Mouse (Mus musculus): Measurements from ENCODE around the gene Upk3bl.

The Upk3bl gene

DNA sequence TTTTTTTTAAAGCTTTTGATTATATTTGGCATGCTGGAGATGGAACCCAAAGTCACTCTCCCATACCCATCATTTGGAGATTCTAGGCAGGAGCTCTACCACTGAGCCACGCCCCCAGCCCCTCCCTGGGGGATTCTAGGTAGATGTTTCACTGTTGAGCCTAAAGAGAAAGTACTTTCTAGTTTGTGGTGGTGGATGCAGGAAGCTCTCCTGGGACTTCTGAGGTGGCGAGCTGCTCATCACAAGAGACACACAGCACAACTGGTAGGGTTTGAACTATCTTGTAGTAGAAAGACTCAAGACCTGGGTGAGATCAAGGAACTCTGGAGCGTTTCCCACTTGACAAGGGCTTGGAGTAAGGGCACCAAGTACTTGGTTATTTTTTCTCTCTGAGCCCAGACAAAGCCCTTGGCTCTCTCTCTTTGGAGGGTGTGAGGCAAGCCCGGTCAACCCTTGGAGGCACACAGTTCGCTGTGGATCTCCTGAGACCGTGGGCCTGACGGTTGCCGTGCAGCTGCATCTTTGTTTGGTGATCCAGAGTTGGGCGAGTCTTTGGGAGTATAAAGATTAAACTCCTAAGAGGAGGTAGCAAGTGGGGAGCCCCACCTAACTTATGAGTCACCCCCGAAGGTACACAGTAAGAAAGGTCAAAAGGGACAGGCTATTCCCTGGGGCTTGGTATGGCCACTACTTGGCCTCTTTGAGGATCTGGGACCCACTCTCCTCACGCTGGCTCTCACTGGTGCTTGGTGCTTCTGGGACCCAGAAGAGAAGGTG, at the start of gene Upk3bl:
TSS of gene Upk3bl (plus strand) at position 192 of the 777 bp plus-strand sequence.
- no peak for DNase-seq (ENCODE audit: low spot score in 2 of 2)

DNA sequence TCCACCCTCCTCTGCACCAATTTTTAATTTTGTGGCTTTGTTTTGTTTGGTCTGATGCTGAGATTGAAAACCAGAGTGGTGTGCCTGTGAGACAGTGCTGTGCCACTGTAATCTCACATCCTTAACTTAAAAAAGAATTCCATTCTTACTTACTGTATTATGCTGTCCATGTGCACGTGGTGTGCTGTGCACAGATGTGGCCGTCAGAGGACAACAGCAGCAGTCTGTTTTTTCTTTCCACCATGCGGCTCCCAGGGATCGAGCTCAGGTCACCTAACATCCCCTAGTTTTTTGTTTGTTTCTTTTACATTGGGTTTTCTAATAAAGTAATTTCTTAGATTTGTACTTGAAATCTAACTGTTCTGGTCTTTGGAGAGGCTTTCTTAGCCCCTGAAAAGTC, 49.8 kb upstream of the Upk3bl start:
- no peak for DNase-seq (ENCODE audit: low spot score in 2 of 2)

DNA sequence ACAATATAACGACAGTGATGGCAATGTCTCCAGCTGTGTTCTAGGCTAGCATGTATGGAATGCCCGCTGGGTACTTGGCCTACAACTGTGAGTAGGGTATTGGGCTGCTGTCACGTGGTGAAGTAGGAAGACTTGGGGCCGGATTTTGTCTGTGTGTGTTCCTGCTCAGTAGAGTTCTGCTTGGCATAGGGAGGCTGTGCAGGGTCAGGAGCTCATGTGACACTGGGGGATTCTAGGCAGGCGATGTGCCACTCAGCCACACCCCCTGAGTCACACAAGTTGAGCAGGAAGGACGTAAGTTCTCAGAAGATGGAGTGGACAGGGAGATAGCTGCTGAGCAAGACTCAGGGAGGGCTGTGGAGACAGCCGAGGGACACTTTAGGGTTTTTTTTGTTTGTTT, 46.5 kb upstream of the Upk3bl start:
- no peak for DNase-seq (ENCODE audit: low spot score in 2 of 2)

DNA sequence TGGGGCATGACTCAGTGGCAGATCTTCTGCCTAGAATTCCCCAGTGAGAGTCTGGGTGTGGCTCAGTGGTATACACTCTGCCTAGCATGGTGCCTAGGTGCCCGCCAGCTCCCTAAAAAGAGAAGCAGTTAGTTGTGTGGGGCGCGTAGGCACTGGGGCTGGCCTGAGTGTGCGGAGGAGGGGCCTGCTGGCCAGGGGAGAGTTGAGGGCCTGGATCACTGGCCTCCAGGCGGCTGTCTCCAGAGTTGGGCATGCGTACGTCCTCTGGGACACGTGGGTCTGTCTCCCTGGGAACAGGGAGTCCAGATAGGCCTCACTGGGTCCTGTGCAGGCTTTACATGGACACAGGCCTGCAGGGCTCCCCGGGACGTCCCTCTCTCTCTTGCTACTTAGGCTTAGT, 39.4 kb upstream of the Upk3bl start:
- DNase-seq (ENCODE audit: low spot score in 2 of 2) = no peak

DNA sequence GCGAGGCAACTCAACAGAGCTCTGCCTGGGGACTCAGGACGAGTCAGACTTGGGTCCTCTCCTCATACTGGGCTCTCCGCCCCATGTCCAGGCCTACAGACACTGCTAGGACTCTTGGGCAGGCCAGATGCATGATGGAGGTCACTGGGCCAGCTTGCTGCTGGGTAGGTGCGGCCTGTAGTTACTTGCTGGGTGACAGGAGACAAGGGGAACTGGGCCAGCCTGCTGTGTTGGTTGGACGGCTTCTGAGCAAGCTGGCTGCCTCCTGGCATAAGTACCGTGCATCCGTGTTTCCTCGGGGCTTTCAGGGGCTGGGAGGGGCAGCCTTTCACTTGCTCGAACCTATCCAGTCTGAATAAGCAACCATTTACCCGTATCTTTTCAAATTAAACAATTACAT, 38.7 kb upstream of the Upk3bl start:
- no peak for DNase-seq (ENCODE audit: low spot score in 2 of 2)

DNA sequence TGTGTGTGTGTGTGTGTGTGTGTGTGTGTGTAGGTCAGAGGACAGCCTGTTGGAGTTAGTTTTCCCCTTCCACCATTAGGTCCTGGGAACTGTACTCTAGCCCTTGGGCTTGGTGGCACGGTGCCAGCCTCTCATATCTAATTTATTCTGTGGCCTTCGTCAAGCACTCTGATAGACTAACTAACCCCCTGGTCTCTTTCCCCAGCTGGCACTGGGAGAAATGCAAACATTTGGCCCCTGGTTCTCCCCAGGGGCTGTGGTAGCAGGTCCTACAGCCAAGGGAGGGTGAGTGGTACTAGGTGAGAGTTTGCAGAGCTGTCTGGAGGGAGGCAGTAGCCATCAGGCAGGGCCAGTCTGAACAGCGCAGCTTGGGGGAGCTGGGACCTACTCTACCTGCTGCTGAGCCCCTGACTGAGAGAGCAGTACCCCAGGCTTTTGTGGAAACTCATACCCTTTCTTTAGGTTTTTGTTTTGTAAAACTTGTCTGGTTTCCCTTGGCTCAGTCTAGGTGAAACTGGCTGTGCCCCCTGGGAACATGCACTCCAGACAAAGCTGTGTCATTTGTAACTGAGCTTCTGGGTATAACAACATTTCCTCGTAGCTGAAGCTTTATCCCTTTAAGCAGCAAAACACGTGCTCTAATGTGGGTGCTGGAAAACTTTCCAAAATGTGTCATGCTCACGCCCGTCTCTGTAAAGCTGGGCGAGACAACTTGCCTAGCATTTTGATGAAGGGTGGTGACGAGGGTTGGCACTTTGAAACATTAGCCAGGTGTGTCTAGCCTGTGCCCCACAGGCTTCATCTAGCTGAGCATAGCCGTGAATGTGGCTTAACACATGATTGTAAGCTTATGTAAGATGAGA, 38.0 kb upstream of the Upk3bl start:
- DNase-seq (ENCODE audit: low spot score in 2 of 2) = no peak

DNA sequence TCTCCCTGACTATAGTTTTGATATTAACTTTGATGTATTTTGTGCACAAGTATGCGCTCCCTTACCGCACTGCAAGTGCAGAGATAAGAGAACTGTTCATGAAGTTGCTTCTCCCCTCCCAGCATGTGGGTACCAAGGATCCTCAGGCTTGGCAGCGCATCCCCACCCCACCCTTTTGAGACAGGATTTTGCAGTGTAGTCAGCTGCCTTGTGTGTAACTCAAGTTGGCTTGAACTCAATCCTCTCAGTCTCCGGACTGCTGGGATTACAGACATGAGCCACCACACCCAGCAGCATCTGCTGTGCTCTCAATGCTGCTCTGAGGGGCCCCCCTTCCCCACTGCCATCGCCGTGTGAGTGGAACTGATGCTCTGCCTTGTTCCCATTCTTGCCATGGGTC, 37.0 kb upstream of the Upk3bl start:
- DNase-seq (ENCODE audit: low spot score in 2 of 2) = no peak

DNA sequence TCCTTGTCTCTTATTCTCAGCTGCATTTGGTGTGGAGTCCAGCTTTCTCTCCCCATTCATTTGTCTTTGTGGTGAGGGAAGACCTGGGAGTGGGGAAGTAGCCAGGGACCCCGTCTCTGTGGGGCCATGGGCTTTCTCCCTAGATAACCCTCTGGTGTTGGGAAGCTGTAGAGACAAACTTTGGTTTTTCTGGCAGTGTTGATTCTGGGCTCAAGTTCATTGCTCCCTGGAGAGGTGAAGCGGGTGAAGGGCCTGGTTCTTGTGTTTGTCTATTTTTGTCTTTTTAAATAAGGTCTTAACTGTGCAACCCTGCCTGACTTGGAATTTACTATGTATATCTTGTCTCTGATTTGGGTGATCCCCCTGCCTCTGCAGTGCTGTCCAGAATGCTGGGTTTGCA, 35.6 kb upstream of the Upk3bl start:
- DNase-seq (ENCODE audit: low spot score in 2 of 2) = no peak

DNA sequence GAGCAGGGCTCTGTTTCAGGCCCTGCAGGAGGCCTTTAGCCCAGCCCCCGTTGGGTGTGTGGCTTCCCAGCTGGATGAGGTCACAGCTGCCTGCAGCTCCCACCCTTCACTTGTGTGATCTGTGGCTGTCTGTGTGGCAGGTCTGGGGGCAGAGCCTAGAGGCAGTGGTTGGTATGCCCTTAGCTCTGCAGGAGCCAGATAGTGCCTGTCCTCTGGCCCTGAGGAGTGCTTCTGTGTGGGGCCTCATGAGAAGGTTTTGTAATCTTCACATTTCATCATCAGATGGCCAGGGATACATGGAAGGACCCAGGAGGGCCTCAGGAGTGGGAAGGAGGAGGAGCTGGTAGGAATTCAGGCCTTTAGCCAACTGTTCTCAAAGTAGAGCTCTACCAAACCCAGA, 34.4 kb upstream of the Upk3bl start:
- DNase-seq (ENCODE audit: low spot score in 2 of 2) = no peak

DNA sequence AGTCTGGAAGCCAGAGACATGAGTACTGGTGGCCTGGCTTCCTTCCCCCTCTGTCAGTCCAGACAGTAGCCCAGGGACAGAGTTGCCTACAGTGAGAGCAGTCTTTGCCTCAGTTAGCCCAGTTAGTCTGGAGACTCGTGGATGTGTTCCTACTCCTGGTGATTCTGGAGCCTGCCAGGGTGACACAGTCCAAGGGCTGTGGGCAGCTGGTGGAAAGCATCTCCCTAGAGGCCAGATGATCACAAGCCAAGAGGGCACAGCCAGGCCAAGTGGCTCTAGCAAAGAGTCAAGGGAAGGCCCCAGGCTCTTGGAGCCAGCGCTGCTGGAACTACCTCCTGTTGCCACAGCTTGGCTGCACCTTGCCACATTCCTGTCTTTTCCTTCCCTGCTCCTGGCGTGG, 28.6 kb upstream of the Upk3bl start:
- no peak for DNase-seq (ENCODE audit: low spot score in 2 of 2)

DNA sequence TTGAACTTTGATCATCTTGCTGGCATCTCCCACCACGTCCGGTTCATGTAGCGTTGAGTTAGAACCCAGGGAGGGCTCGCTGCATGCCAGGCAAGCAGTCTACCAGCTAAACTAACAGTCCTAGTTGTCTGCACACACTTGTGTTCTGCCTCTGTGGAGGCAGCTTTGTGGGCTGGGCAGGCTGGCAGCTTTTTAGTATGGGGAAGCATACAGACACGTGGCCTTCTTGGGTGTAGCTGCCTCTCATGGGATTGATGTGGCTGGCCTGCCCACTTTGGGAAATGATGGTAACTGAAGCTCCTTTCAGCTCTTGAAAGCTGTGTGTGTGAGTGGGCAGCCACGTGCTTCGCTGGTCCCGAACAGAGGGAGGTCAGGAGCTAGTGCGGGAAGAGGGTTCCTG, 27.4 kb upstream of the Upk3bl start:
- no peak for DNase-seq (ENCODE audit: low spot score in 2 of 2)

DNA sequence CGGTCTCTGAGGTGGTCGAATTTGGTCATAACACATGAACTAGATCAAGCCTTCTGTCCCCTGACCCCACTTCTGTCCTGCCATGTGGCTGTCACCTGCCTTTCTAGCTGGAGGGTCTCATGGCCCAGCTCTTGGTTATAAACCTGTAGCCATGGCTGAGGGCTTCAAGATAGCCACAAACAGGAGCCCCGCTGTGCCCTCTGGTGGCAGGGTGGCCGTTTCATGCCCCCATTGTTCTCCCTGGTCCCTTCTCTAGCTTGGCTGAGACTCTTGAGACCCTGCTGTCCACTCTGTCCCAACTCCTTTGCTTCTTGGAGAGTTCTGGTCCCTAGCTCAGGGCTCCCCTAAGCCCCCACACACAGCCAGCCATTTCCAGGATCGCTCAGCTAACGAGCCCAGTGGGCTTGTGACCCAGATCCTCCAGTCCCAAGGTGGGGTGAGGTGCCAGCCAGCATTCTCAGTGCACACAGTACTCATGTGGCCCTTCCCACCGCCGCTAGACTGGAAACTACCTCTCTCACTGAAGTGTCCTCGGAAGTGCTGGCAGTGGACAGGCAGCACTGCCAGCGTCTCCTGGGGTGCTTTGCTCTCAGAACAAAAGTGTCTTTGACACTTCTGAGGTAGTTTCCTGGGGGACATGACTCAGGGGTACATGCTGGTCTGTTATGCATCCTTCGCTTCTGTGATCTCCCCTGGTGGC, 26.5 kb upstream of the Upk3bl start:
- peak in 1 of 2 experiments; percentile 23 for DNase-seq (ENCODE audit: low spot score in 2 of 2)

DNA sequence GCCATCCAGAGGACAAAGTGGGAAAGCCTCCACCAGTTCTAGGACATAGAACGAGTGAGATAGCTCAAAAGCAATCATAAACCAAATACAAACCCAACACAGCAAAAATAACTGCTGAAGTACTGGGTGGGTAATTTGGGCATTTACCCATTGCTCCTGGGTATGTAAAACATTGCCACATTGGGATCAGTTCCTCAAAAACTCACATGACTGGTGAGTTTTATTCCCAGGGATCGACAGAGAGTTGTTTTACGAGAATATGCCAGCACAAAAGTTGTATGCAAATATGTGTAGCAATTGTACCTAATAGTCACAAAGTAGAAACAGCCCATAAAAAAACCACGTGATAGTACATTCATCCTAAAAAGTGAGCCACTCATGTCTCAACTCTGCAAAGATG, 19.4 kb upstream of the Upk3bl start:
- no peak for DNase-seq (ENCODE audit: low spot score in 2 of 2)

DNA sequence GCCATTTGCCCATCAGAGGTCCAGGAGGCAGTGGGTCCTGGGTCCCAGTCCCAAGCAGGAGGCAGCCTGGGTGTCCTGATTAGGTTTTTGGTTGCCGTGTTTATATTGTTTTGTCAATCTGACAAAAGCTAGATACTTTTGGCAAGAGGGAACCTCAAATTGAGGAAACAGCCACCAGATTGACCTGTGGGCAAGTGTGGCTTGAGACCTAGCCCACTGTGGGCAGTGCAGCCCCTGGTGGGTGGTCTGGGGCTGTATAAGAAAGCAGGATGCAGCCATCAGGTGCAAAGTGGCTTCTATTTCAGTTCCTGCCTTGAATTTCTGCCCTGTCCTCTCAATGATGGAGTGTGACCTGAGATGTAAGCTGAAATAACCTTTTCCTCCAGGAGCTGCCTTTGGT, 19.0 kb upstream of the Upk3bl start:
- no peak for DNase-seq (ENCODE audit: low spot score in 2 of 2)

DNA sequence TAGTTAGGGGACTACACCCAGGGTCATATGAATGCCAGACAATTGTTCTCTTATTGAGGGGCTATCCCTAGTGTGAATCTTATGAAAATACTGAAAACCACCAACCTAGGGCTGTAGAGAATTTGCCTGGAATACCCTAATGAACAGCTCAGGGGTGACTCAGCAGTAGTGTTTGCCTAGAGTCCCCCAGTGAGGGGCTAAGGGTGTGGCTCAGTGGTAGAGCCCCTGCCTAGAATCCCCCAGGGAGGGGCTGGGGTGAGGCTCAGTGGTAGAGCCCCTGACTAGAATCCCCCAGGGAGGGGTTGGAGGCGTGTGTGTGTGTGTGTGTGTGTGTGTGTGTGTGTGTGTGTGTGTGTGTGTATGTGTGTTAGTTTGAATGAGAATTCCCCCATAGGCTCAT, 17.6 kb upstream of the Upk3bl start:
- no peak for DNase-seq (ENCODE audit: low spot score in 2 of 2)

DNA sequence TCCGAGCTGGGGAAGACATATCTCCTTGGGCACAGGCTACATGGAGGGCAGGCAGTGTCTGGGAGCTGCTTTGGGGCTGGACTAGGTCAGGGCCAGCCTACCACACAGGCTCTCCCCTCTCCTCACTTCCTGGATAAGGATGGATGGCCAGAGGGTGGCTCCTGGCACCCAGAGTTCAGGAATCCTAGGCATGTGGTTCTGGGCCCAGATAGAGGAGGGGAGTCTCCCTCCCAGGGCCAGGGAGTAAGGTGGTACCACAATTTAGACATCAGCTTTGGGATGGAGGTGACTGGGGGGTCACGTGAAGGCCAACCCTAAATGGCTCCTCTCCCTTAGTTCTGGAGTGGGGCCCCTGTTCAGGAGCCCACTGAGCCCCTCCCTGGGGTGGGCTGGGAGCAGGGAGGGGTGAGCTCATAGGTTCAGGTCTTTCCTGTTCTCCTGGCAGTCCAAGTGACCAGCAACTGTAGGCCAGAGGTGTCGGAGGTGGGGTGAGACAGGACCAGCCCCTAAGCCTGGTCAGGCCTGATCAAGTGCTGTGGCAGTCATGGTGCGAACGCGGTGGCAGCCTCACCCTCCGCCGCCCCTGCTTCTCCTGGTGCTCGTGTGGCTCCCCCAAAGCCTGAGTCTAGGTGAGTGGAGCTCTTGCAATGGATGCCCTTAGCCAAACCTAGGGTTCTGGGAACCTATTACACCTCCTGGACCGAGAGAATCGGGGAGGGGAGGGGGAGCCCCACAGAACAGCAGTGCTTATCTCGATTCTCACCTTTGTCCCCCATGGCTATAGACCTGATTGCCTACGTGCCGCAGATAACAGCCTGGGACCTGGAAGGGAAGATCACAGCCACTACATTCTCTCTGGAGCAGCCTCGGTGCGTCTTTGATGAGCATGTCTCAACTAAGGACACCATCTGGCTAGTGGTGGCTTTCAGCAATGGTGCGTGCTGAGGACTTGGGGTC, 15.8 kb upstream of the Upk3bl start, which contains the start of gene Upk3b:
TSS of gene Upk3b (plus strand) at position 239 of the 957 bp plus-strand sequence.
- DNase-seq (ENCODE audit: low spot score in 2 of 2) = no peak

DNA sequence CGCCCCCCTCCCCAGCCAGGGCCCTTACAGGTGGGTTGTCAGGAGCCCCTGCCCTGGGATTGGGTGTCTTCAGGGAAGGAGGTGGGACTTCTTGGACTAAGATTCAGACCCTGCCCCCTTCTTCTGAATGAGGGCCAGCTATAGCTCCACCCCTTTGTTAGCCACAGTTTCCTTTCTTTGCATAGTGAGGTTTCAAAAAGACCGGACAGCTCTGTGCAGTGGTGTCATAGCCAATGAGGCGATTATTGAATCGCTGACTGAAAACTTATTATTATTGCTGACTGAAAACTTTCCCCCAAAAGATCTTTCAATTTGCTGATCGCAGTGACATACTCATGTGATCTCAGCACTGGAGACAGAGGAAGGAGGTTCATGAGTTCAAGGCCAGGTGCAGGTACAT, 14.1 kb upstream of the Upk3bl start:
- no peak for DNase-seq (ENCODE audit: low spot score in 2 of 2)

DNA sequence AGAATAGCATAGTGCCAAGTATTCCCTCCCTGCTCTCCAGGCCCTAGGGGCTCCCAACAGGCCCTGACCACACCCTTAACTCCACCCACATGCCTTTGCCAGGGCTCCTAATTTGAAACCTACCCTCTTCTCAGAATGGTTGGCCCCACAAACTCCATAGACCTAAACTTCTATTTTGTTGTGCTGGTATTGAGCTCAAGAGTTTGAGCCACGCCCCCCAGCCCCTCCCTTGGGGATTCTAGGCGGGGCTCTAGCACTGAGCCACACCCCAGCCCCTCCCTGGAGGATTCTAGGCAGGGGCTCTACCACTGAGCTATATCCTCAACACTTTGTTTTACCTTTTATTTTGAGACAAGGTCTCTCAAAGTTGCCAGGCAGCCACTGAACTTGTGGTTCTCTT, 13.0 kb upstream of the Upk3bl start:
- DNase-seq (ENCODE audit: low spot score in 2 of 2) = no peak

DNA sequence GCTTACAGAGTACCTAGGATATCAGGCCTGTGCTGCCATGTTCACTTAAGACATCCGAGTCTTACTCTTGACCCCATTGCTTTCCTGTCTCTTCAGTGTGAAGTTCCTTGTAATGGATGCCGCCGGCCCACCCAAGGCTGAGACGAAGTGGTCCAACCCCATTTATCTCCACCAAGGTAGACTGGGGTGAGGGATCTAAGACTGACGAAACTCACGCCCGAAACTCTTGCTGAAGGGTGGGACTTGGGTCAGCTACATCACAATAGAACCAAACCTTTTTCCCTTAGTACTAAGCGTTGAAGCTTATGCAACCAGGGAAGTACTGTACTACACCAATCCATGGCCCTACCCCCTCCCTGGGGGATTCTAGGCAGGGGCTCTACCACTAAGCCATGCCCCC, 12.6 kb upstream of the Upk3bl start:
- DNase-seq (ENCODE audit: low spot score in 2 of 2) = no peak

DNA sequence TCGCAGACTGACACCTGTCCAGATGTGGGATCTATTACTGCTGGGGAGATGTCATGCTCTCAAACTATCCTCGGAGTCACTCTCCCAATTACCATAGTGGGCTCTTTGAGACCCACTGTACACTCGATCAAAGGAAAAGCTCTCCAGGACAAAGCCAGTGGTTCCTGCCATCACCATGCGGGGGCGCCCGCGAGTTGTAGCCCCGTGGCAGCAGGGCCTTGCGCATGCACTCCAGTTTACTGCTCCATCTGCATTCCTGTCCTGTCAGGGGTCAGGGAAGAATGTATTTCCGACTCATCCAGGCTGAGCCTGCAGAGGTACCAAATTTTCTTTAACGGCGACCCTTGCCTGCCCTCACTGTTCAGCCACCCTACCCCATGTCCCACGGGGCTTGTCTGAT, 9.4 kb upstream of the Upk3bl start:
- peak in 1 of 2 experiments; percentile 29 for DNase-seq (ENCODE audit: low spot score in 2 of 2)

DNA sequence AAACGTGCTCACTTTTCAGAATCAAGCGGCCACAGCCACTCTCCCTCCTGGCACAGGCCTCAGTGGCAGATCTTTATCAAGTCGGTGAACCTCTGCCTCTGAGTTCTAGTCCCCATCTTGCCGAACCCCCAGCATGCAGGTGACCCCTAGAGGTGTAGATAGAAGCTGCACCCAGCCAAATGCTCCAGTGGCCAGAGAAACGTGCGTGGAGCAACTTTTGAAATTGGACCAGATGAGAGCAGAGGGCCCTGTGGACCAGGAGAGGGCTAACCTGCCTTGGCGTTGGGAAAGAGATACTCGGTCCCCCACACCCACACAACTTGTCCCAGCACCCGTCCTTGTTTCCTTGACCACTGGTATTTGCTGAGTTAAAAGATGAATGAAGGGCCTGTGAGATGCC, 8.9 kb upstream of the Upk3bl start:
- peak; percentile 18 to 43 for DNase-seq (ENCODE audit: low spot score in 2 of 2)

Measured in thymus, postnatal 10 days (tissue).